Mouse (Mus musculus): ENCODE data around the gene Prdm9. TPM values are rescaled to one million over a fixed set of nuclear protein-coding genes. Genes with fewer than 3 reads are reported as not detected.

Prdm9 gene
- 1.6 and 2.2 TPM in 2 replicates for polyA plus RNA-seq (2015; fragmentation: Nextera tagmentation; extraction: Ambion mirVana)

GRCm38 (mm10) chr17:15564014-15564927 is at the start of gene Prdm9:
TSS of gene Prdm9 (minus strand) at chr17:15564354.
- peak within 1 kb of the TSS; percentile 66 for H3K4me3 ChIP-seq (ENCODE audit: low read depth, low read length)
- H3K27ac ChIP-seq (replicated peaks) = peak within 1 kb of the TSS; percentile 92
- peak within 1 kb of the TSS; percentile 72 for H3K9ac ChIP-seq (ENCODE audit: low read length)
- ATAC-seq (ENCODE audit: low FRiP score, low TSS enrichment) (peak; percentile 100), DNase-seq (ENCODE audit: low spot score) (peak; percentile 98)
- TF ChIP-seq EP300 (optimal IDR thresholded peaks at IDR 0.05) (no peak), CTCF (IDR thresholded peaks at IDR 0.05; ENCODE audit: low read depth) (no peak)
- H3K4me1 ChIP-seq (replicated peaks; ENCODE audit: control insufficient read depth, insufficient read depth) = no peaks in the 10 kb centered on the region
- H3K4me2 ChIP-seq (replicated peaks; ENCODE audit: low read depth) = peak within 1 kb of the TSS; percentile 91
- WGBS = under 1% methylated on average over 43 of the region's 43 CpGs
- no peaks in the 10 kb centered on the region for H3K9me3 ChIP-seq (ENCODE audit: control insufficient read depth, low read length)
- H3K36me3 ChIP-seq (ENCODE audit: control insufficient read depth, insufficient read depth, low read length) = no peaks in the 10 kb centered on the region
- no peaks in the 10 kb centered on the region for H3K27me3 ChIP-seq (ENCODE audit: control insufficient read depth, insufficient read depth, low read length)

- Histone ChIP-seq H3K27me3 (ENCODE audit: control insufficient read depth, insufficient read depth, low read length) (no peaks in the 10 kb centered on the region), H3K4me2 (replicated peaks; ENCODE audit: low read depth) (no peak overlapping the region), H3K27ac (replicated peaks) (no peak overlapping the region), H3K9ac (ENCODE audit: low read length) (no peak overlapping the region), H3K9me3 (ENCODE audit: control insufficient read depth, low read length) (no peaks in the 10 kb centered on the region), H3K4me3 (ENCODE audit: low read depth, low read length) (no peak overlapping the region), H3K4me1 (replicated peaks; ENCODE audit: control insufficient read depth, insufficient read depth) (no peaks in the 10 kb centered on the region), H3K36me3 (ENCODE audit: control insufficient read depth, insufficient read depth, low read length) (no peaks in the 10 kb centered on the region)
- 83% methylated on average over 7 of the region's 11 CpGs for WGBS
- TF ChIP-seq CTCF (IDR thresholded peaks at IDR 0.05; ENCODE audit: low read depth) = no peak
- no peak for TF ChIP-seq EP300 (optimal IDR thresholded peaks at IDR 0.05)
- no peak for ATAC-seq (ENCODE audit: low FRiP score, low TSS enrichment)
- DNase-seq (ENCODE audit: low spot score) = no peak
These were observed 35.3 kb upstream of the Prdm9 start for GRCm38 (mm10) chr17:15599496-15599895.

- Histone ChIP-seq H3K9ac (ENCODE audit: low read length) (no peak overlapping the region), H3K4me2 (replicated peaks; ENCODE audit: low read depth) (no peak overlapping the region), H3K4me1 (replicated peaks; ENCODE audit: control insufficient read depth, insufficient read depth) (no peaks in the 10 kb centered on the region), H3K9me3 (ENCODE audit: control insufficient read depth, low read length) (no peaks in the 10 kb centered on the region), H3K27me3 (ENCODE audit: control insufficient read depth, insufficient read depth, low read length) (no peaks in the 10 kb centered on the region), H3K4me3 (ENCODE audit: low read depth, low read length) (no peak overlapping the region), H3K27ac (replicated peaks) (no peak overlapping the region), H3K36me3 (ENCODE audit: control insufficient read depth, insufficient read depth, low read length) (no peaks in the 10 kb centered on the region)
- 70% methylated on average over 7 of the region's 7 CpGs for WGBS
- TF ChIP-seq EP300 (optimal IDR thresholded peaks at IDR 0.05) (no peak), CTCF (IDR thresholded peaks at IDR 0.05; ENCODE audit: low read depth) (no peak)
- no peak for DNase-seq (ENCODE audit: low spot score)
- ATAC-seq (ENCODE audit: low FRiP score, low TSS enrichment) = no peak
These were observed 27.2 kb upstream of the Prdm9 start for GRCm38 (mm10) chr17:15591216-15591881.

- H3K4me2 ChIP-seq (replicated peaks; ENCODE audit: low read depth) = no peak overlapping the region
- no peaks in the 10 kb centered on the region for H3K27me3 ChIP-seq (ENCODE audit: control insufficient read depth, insufficient read depth, low read length)
- no peak overlapping the region for H3K9ac ChIP-seq (ENCODE audit: low read length)
- WGBS = 62% methylated on average over 2 of the region's 2 CpGs
- ATAC-seq (ENCODE audit: low FRiP score, low TSS enrichment) (no peak), DNase-seq (ENCODE audit: low spot score) (no peak)
- H3K4me1 ChIP-seq (replicated peaks; ENCODE audit: control insufficient read depth, insufficient read depth) = no peaks in the 10 kb centered on the region
- no peak overlapping the region for H3K4me3 ChIP-seq (ENCODE audit: low read depth, low read length)
- no peaks in the 10 kb centered on the region for H3K9me3 ChIP-seq (ENCODE audit: control insufficient read depth, low read length)
- TF ChIP-seq EP300 (optimal IDR thresholded peaks at IDR 0.05) = no peak
- no peak for TF ChIP-seq CTCF (IDR thresholded peaks at IDR 0.05; ENCODE audit: low read depth)
- H3K27ac ChIP-seq (replicated peaks) = no peak overlapping the region
- H3K36me3 ChIP-seq (ENCODE audit: control insufficient read depth, insufficient read depth, low read length) = no peaks in the 10 kb centered on the region
These were observed 24.0 kb upstream of the Prdm9 start for GRCm38 (mm10) chr17:15588116-15588515.

- no peaks in the 10 kb centered on the region for H3K27me3 ChIP-seq (ENCODE audit: control insufficient read depth, insufficient read depth, low read length)
- no peak overlapping the region for H3K4me2 ChIP-seq (replicated peaks; ENCODE audit: low read depth)
- no peaks in the 10 kb centered on the region for H3K36me3 ChIP-seq (ENCODE audit: control insufficient read depth, insufficient read depth, low read length)
- DNase-seq (ENCODE audit: low spot score) (no peak), ATAC-seq (ENCODE audit: low FRiP score, low TSS enrichment) (no peak)
- H3K9ac ChIP-seq (ENCODE audit: low read length) = no peak overlapping the region
- no peak overlapping the region for H3K27ac ChIP-seq (replicated peaks)
- TF ChIP-seq EP300 (optimal IDR thresholded peaks at IDR 0.05) (no peak), CTCF (IDR thresholded peaks at IDR 0.05; ENCODE audit: low read depth) (peak; percentile 52)
- no peaks in the 10 kb centered on the region for H3K9me3 ChIP-seq (ENCODE audit: control insufficient read depth, low read length)
- H3K4me1 ChIP-seq (replicated peaks; ENCODE audit: control insufficient read depth, insufficient read depth) = no peaks in the 10 kb centered on the region
- H3K4me3 ChIP-seq (ENCODE audit: low read depth, low read length) = no peak overlapping the region
- WGBS = 17% methylated on average over 4 of the region's 4 CpGs
These were observed 21.5 kb upstream of the Prdm9 start for GRCm38 (mm10) chr17:15585691-15586090.

GRCm38 (mm10) chr17:15583071-15583470 is 18.9 kb upstream of the Prdm9 start:
- 84% methylated on average over 7 of the region's 7 CpGs for WGBS
- H3K4me3 ChIP-seq (ENCODE audit: low read depth, low read length) = no peak overlapping the region
- no peak overlapping the region for H3K27ac ChIP-seq (replicated peaks)
- ATAC-seq (ENCODE audit: low FRiP score, low TSS enrichment) = no peak
- H3K4me2 ChIP-seq (replicated peaks; ENCODE audit: low read depth) = no peak overlapping the region
- DNase-seq (ENCODE audit: low spot score) = no peak
- H3K9ac ChIP-seq (ENCODE audit: low read length) = no peak overlapping the region
- no peak for TF ChIP-seq CTCF (IDR thresholded peaks at IDR 0.05; ENCODE audit: low read depth)
- H3K4me1 ChIP-seq (replicated peaks; ENCODE audit: control insufficient read depth, insufficient read depth) = no peaks in the 10 kb centered on the region
- no peaks in the 10 kb centered on the region for H3K9me3 ChIP-seq (ENCODE audit: control insufficient read depth, low read length)
- H3K27me3 ChIP-seq (ENCODE audit: control insufficient read depth, insufficient read depth, low read length) = no peaks in the 10 kb centered on the region
- H3K36me3 ChIP-seq (ENCODE audit: control insufficient read depth, insufficient read depth, low read length) = no peaks in the 10 kb centered on the region
